Mouse (Mus musculus): ENCODE measurements around the gene Znrf1.

DNA sequence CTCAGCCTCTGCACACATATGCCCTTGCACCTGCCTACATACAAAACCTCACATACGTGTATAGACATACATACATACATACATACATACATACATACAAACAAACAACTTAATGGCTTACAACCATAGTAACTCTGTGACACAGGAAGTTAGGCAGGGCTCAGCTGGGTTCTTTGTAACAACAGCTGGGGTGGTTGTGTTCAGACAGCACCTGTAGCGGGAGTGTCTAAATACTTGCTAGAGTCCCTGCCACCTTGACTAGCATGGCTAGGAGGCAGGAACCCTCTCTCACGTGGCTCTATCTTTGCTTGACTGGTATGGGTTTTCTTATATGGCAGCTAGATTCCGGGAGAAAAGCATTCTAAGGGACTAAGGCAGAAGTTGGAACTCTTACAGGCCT is 27.8 kb downstream of the Znrf1 start:
- TF ChIP-seq CTCF (IDR thresholded peaks at IDR 0.05; ENCODE audit: low read depth): no peak
- TF ChIP-seq EP300 (optimal IDR thresholded peaks at IDR 0.05): no peak

Measured in stomach, postnatal 0 days (tissue).